Mouse (Mus musculus) cerebellum, adult 9-10 months (tissue): ENCODE measurements around the gene Igf2bp1.
"Not testable (repeated sequence)": the region's sequence is repeated elsewhere in the genome, so short reads cannot be mapped to it uniquely, and the experiment has no call there.

Source experiments
- DNase-seq: peaks from one replicate; pipeline ENCODE4 v3.0.0; 2022

Gene Igf2bp1

DNA sequence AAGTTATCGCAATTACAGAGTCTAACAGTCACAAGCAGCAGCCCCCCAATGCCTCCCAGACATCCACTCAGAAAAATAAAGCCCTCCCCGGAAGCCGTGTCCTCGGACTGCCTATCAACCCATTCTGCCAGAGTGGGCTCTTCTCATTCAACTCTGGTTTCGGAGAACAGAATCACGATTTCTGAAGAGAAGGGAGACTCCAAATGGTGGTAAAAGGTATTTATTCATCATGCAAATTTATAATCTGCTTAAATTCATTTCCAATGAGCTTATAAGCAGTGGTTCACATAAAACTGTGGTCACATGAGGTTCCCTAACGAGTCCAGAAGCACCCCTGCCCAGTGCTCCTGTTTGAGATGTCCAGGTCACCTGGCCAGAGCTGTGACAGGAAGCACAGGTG lies 48.3 kb downstream of the Igf2bp1 start:
- no peak for DNase-seq

GRCm38 (mm10) chr11:95953313-95953712 lies 52.4 kb downstream of the Igf2bp1 start:
- DNase-seq, result no peak

DNA sequence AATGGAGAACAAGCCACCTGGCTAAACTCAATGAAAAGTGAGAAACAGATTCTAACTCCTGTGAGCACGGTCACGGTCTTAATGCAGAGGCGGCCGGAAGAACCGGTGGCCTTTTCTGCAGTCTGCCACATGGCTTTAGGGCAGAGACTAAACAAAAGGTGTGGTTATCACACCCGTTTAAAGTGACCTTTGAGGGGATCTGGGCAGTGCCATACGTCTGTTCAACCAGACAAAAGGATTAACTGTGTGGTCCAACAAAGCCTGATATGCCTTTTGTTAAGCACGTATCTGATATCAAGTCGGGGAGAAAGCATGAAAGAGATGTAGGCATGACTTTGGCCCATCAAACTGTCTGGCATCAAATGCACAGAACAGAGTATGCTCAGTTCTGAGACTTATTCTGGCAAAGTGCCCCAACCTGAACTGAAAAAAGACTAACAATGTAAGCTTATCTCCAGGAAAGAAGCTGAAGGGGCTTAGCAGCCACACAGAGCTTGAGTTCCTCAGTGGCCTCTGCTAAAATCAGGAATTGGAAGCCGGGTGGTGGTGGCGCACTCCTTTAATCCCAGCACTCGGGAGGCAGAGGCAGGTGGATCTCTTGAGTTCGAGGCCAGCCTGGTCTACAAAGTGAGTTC lies 59.8 kb downstream of the Igf2bp1 start:
- DNase-seq, result no peak

- DNase-seq, result no peak
Measured at GRCm38 (mm10) chr11:95939828-95940507, 65.8 kb downstream of the Igf2bp1 start.

GRCm38 (mm10) chr11:95936409-95936808 lies 69.3 kb downstream of the Igf2bp1 start:
- DNase-seq, result no peak

GRCm38 (mm10) chr11:95932168-95932567 lies 73.6 kb downstream of the Igf2bp1 start:
- not testable (repeated sequence) for DNase-seq

GRCm38 (mm10) chr11:95926398-95926797 lies 79.3 kb downstream of the Igf2bp1 start:
- no peak for DNase-seq

DNA sequence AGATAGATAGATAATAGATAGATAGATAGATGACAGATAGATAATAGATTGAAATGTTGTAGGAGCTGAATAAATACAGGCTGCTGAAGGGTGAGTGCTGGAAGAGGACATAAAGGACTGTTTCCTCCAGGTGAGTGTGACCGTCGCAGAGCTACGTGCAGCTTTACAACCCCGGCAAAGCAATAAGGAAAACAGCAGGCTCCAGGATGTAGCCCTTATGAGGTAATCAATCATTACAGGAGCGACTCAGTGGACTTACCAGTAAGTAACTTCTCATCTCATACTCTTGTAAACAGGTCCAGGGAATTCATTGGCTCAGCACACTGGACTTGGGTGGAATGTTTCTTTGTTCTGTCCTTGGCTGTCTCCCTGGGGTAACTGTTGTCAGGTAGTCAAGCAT lies 79.8 kb downstream of the Igf2bp1 start:
- DNase-seq, result no peak

DNA sequence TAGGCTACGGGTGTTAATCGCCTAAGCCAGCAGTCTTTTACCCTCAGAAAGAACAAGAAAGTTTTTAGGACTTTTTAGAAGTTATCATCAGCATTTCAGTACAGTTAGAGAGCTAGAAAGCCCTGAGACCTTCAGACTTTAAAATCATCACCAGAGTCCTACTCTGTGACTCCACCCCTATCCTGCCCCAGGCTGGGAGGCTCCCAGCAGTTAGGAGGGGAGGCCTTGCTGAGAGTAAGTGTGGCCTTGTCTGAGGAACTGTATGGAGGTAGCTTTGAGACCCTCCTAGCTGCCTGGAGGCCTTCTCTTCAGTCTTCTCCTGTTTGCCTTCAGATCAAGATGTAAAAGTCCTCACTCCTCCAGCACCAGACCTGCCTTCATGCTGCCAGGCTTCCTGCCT lies 81.5 kb downstream of the Igf2bp1 start:
- DNase-seq, result no peak

DNA sequence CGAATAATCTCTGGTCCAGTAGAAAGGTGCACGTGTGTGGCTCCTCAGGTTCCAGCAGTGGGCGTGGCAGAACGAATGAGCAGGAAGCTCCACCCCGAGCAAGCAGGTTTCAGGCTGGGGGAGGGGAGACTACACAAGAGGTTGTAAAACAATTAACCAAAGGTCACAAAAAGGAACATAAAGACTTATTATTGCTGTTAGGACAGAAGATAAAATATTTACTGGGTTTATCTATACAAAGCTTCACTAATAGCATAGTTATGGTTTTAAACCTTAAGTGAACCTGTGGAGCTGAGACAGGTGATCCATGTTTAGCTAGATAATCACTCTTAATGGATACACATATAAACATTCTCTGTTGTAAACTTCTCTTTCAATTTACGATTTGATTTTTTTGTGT lies 82.3 kb downstream of the Igf2bp1 start:
- not testable (repeated sequence) for DNase-seq

DNA sequence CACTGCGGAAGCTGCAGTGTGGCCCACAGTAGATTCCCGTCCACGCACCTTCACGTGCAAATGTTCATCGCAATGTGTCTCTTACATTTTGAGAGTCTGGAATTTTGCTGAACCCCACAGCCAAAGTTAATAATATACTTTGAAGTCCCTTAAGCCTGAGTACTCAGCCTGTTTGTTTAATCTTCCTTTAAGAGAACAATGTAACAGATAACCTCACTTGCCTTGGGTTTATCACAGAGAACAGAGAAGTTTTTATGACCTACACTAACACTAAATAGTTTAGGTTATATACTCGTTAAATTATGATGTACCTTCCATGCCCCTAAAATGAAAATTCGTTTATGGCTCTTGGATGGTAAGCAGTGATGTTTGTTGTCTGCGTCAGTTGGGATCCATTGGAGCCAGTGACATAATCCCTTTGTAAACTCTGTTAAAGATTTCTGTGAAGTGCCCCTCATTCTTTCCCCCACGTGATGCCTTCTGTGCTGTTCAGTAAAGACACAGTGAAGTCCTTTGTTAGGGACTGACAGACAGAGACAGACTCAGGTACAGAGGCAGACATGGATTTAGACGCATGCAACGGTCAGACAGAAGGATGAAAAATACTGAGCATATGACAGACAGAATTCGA lies 83.6 kb downstream of the Igf2bp1 start:
- DNase-seq, result no peak

DNA sequence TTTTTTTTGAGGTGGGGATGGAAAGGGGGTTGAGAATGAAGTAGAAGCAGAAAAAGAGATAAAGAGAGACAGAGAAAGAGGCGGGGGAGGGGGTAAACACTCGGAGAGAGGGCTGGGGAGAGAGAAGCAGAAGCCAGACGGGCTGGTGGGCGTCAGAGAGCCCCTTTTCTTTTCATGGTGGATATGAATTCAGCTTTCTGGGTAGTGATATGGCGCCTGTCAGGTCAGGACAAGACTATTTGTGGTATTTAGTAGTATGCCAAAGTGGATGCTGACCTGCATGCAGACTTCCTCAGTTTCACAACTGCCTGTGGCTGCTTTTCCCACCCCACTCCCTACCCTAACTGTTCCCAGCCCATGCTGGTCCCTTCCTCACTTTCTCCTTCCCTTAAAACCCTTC lies 89.3 kb downstream of the Igf2bp1 start:
- DNase-seq, result no peak

GRCm38 (mm10) chr11:95915006-95915710 lies 90.6 kb downstream of the Igf2bp1 start:
- DNase-seq, result no peak

DNA sequence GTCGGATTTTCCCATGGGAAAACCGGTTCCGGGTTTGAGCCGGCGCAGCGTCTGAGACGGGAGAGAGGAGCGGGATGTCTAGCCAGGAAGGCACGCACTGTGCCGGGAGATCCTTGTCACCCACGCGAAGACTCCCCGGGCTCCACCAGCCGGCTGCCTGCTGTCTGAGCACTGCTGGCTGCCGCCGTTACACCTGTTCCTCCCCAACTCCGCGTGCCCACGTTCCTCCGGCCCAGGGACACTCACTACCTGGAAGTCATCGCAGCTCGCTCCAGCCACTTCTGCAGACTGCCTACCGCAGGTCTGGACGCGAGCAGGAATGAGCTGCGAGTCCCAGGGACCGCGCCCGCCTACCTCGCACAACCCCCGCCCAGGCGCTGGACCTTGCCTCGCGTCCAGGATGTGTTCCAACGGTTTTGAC lies 91.2 kb downstream of the Igf2bp1 start, which contains the start of gene B4galnt2:
Gene B4galnt2 (minus strand): TSS at position 321 of the 421 bp plus-strand sequence.
- no peak for DNase-seq

DNA sequence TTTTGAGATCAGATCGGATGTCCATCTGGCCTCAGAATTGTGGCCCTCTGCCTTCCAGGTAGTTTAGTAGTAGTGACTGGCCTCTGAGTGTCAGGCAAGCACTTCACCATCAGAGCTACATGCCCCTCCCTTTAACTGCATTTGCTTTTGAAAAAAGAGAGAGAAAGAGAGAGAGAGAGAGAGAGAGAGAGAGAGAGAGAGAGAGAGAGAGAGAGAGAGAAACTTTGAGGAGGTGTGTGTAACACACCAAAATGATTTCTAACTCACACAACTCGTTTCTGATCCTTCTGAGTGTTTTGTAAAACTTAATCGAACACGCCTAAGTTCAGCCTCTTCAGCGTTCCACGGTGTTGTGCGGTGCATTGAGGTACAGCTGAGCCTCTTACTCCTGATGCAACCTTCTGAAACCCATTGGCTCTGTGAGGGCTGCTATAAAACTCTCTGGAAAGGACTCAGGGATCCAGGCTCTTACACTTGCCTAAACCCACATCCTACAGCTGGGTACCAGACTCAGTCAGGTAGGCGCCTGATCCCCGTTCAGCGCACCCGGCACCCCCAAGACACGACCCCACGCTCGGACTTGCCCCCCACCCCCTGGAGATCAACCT lies 91.7 kb downstream of the Igf2bp1 start:
- DNase-seq, result no peak

- DNase-seq, result no peak
Measured at GRCm38 (mm10) chr11:95911579-95911978, 94.2 kb downstream of the Igf2bp1 start.

GRCm38 (mm10) chr11:95907805-95908524 lies 97.8 kb downstream of the Igf2bp1 start:
- no peak for DNase-seq
